Mouse (Mus musculus): ENCODE results near the gene Cnpy2. TPM values are rescaled to one million over a fixed set of nuclear protein-coding genes. Genes with fewer than 3 reads are reported as not detected.
A peak's percentile ranks its signal among the peaks of the same experiment; 100 is the strongest.

Gene Cnpy2
- polyA plus RNA-seq, 1 experiment from 2014 or later = 245 TPM

DNA sequence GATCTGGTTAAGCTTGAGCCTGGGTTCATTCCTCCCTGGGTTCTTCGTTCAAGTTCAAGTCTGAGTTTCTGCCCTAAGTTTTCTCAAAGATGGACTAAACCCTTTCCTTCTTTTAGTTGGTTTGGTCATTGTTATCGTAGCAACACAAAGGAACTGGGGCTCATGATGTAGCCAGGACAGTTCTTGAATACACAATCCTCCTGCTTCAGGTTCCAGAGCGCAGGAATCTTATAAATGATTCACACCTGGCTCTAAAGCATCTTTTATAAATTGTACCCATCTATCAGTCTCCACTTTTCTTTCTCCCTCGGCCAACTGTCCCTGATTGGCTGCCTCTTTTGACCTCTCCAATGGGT, 53.8 kb downstream of the Cnpy2 start:
- WGBS = 47% methylated on average over 4 of the region's 4 CpGs
- DNase-seq (ENCODE audit: low spot score) = no peak
- no peaks in the 10 kb centered on the region for H3K27me3 ChIP-seq (ENCODE audit: low read depth, poor library complexity, severe bottlenecking)
- no peaks in the 10 kb centered on the region for H3K9me3 ChIP-seq (replicated peaks)
- H3K4me1 ChIP-seq = peaks cover 30% of the 10 kb centered on the region
- H3K4me3 ChIP-seq = peak overlapping the region; percentile 99
- peaks cover 33% of the 10 kb centered on the region for H3K36me3 ChIP-seq
- peak overlapping the region; percentile 98 for H3K27ac ChIP-seq (replicated peaks)

GRCm38 (mm10) chr10:128376455-128377211, 54.4 kb downstream of the Cnpy2 start, which contains the start of gene Ankrd52:
Ankrd52 (plus strand) TSS chr10:128377115.
- peaks cover 30% of the 10 kb centered on the region for H3K4me1 ChIP-seq
- H3K4me3 ChIP-seq = peak within 1 kb of the TSS; percentile 99
- no peaks in the 10 kb centered on the region for H3K27me3 ChIP-seq (ENCODE audit: low read depth, poor library complexity, severe bottlenecking)
- H3K27ac ChIP-seq (replicated peaks) = peak within 1 kb of the TSS; percentile 98
- no peaks in the 10 kb centered on the region for H3K9me3 ChIP-seq (replicated peaks)
- peaks cover 39% of the 10 kb centered on the region for H3K36me3 ChIP-seq
- under 1% methylated on average over 62 of the region's 73 CpGs for WGBS
- DNase-seq (ENCODE audit: low spot score) = peak; percentile 85

Other genes with a start within 250 kb of the Cnpy2 start
- gene Atp5b, start 239.2 kb upstream of the Cnpy2 start, polyA plus RNA-seq (2016; fragmentation: Nextera tagmentation; extraction: Ambion mirVana) = 2,205 and 2,316 TPM in 2 replicates
- 14.3 and 16.7 TPM in 2 replicates for gene Baz2a, start 230.9 kb upstream of the Cnpy2 start, polyA plus RNA-seq (2016; fragmentation: Nextera tagmentation; extraction: Ambion mirVana)
- gene Rbms2, start 142.2 kb upstream of the Cnpy2 start, polyA plus RNA-seq (2016; fragmentation: Nextera tagmentation; extraction: Ambion mirVana) = 24.3 and 25.0 TPM in 2 replicates
- gene Gls2, start 128.0 kb upstream of the Cnpy2 start, polyA plus RNA-seq (2016; fragmentation: Nextera tagmentation; extraction: Ambion mirVana) = 0.96 and 1.5 TPM in 2 replicates
- 28.3 and 32.7 TPM in 2 replicates for gene Spryd4, start 110.7 kb upstream of the Cnpy2 start, polyA plus RNA-seq (2016; fragmentation: Nextera tagmentation; extraction: Ambion mirVana)
- gene Mip, start 96.6 kb upstream of the Cnpy2 start, polyA plus RNA-seq (2016; fragmentation: Nextera tagmentation; extraction: Ambion mirVana) = 0.21 TPM in 1 of 2 replicates, not detected in the other
- 86.6 and 89.4 TPM in 2 replicates for gene Timeless, start 90.4 kb upstream of the Cnpy2 start, polyA plus RNA-seq (2016; fragmentation: Nextera tagmentation; extraction: Ambion mirVana)
- 0.73 and 0.77 TPM in 2 replicates for gene Apon, start 68.4 kb upstream of the Cnpy2 start, polyA plus RNA-seq (2016; fragmentation: Nextera tagmentation; extraction: Ambion mirVana)
- not detected in 2 replicates for gene Apof, start 53.8 kb upstream of the Cnpy2 start, polyA plus RNA-seq (2016; fragmentation: Nextera tagmentation; extraction: Ambion mirVana)
- gene Stat2, start 51.9 kb upstream of the Cnpy2 start, polyA plus RNA-seq (2016; fragmentation: Nextera tagmentation; extraction: Ambion mirVana) = 12.6 and 16.1 TPM in 2 replicates
- gene Il23a, start 23.7 kb upstream of the Cnpy2 start, polyA plus RNA-seq (2016; fragmentation: Nextera tagmentation; extraction: Ambion mirVana) = not detected in 2 replicates
- 43.3 and 50.2 TPM in 2 replicates for gene Pan2, start 19.1 kb upstream of the Cnpy2 start, polyA plus RNA-seq (2016; fragmentation: Nextera tagmentation; extraction: Ambion mirVana)
- 237 and 248 TPM in 2 replicates for gene Cs, start 15.3 kb downstream of the Cnpy2 start, polyA plus RNA-seq (2016; fragmentation: Nextera tagmentation; extraction: Ambion mirVana)
- gene Coq10a, start 46.5 kb downstream of the Cnpy2 start, polyA plus RNA-seq (2016; fragmentation: Nextera tagmentation; extraction: Ambion mirVana) = 13.2 and 18.8 TPM in 2 replicates
- gene Ankrd52, start 54.7 kb downstream of the Cnpy2 start, polyA plus RNA-seq (2016; fragmentation: Nextera tagmentation; extraction: Ambion mirVana) = 9.0 and 9.2 TPM in 2 replicates
- 0.06 and 0.19 TPM in 2 replicates for gene Slc39a5, start 78.8 kb downstream of the Cnpy2 start, polyA plus RNA-seq (2016; fragmentation: Nextera tagmentation; extraction: Ambion mirVana)
- gene Nabp2, start 89.0 kb downstream of the Cnpy2 start, polyA plus RNA-seq (2016; fragmentation: Nextera tagmentation; extraction: Ambion mirVana) = 149 and 151 TPM in 2 replicates
- 42.0 and 49.2 TPM in 2 replicates for gene Rnf41, start 89.2 kb downstream of the Cnpy2 start, polyA plus RNA-seq (2016; fragmentation: Nextera tagmentation; extraction: Ambion mirVana)
- 75.2 and 110 TPM in 2 replicates for gene Smarcc2, start 136.8 kb downstream of the Cnpy2 start, polyA plus RNA-seq (2016; fragmentation: Nextera tagmentation; extraction: Ambion mirVana)
- 833 and 890 TPM in 2 replicates for gene Myl6, start 171.7 kb downstream of the Cnpy2 start, polyA plus RNA-seq (2016; fragmentation: Nextera tagmentation; extraction: Ambion mirVana)
- 1.8 and 2.9 TPM in 2 replicates for gene Myl6b, start 176.2 kb downstream of the Cnpy2 start, polyA plus RNA-seq (2016; fragmentation: Nextera tagmentation; extraction: Ambion mirVana)
- 17.2 and 23.6 TPM in 2 replicates for gene Esyt1, start 203.4 kb downstream of the Cnpy2 start, polyA plus RNA-seq (2016; fragmentation: Nextera tagmentation; extraction: Ambion mirVana)
- 15.4 and 19.5 TPM in 2 replicates for gene Zc3h10, start 225.3 kb downstream of the Cnpy2 start, polyA plus RNA-seq (2016; fragmentation: Nextera tagmentation; extraction: Ambion mirVana)
- gene Rpl41, start 226.8 kb downstream of the Cnpy2 start, polyA plus RNA-seq (2016; fragmentation: Nextera tagmentation; extraction: Ambion mirVana) = 2,872 and 3,266 TPM in 2 replicates
- 231 and 262 TPM in 2 replicates for gene Pa2g4, start 243.5 kb downstream of the Cnpy2 start, polyA plus RNA-seq (2016; fragmentation: Nextera tagmentation; extraction: Ambion mirVana)

All from midbrain, embryonic 10.5 days (tissue).